Mouse (Mus musculus) kidney, adult 2 months (tissue): ENCODE results near the gene Parvg. TPM values are rescaled to one million over a fixed set of nuclear protein-coding genes. Genes with fewer than 3 reads are reported as not detected.
A peak's percentile ranks its signal among the peaks of the same experiment; 100 is the strongest.

Source experiments
- DNase-seq: peaks from one replicate; pipeline ENCODE4 v3.0.0; 2021
- H3K27ac ChIP-seq: fragments of 200-500 bp; 2 replicates; pipeline ENCODE4 v1.5.1; 2012; ENCODE audit warnings: low read depth, low read length, control low read depth, inconsistent platforms; ENCODE audit not compliant: insufficient read depth
- H3K27me3 ChIP-seq: fragments of 200-500 bp; replicated peaks from 2 replicates; pipeline ENCODE4 v1.6.1; 2012; ENCODE audit warnings: mild to moderate bottlenecking, moderate library complexity, low read length, inconsistent platforms; ENCODE audit not compliant: control insufficient read depth, insufficient read depth
- H3K36me3 ChIP-seq: fragments of 200-500 bp; 2 replicates; pipeline ENCODE4 v1.6.1; 2012; ENCODE audit warnings: mild to moderate bottlenecking, moderate library complexity, low read length, inconsistent platforms; ENCODE audit not compliant: control insufficient read depth, insufficient read depth
- H3K4me1 ChIP-seq: fragments of 200-500 bp; 2 replicates; pipeline ENCODE4 v1.6.1; 2011; ENCODE audit warnings: low read length; ENCODE audit not compliant: control insufficient read depth, insufficient read depth
- H3K4me3 ChIP-seq: fragments of 200-500 bp; 2 replicates; pipeline ENCODE4 v1.5.1; 2011; ENCODE audit warnings: mild to moderate bottlenecking, low read depth, low read length, control low read depth; ENCODE audit not compliant: insufficient read depth
- CTCF ChIP-seq: fragments of 200-500 bp; conservative IDR thresholded peaks from 2 replicates; pipeline ENCODE4 v1.5.1; 2011; ENCODE audit warnings: low read depth, mild to moderate bottlenecking, control low read depth, low read length, moderate library complexity, mixed read lengths; ENCODE audit not compliant: insufficient read depth, insufficient read length
- POLR2A ChIP-seq: fragments of 200-500 bp; IDR thresholded peaks from one replicate; pipeline ENCODE4 v1.6.1; 2011; ENCODE audit warnings: low read depth, low read length, control low read depth
- WGBS: fragments of 180-500 bp; shearing (Covaris S2); methylation state at CpG from one replicate; pipeline ENCODE4 v1.1.7; 2018; 5-methylcytosine and 5-hydroxymethylcytosine counted together
- polyA plus RNA-seq: library from polyadenylated mRNA; depleted of rRNA; stranded (reverse); fragments of >200 nt; gene quantifications from 2 replicates; pipeline ENCODE4 v1.2.3, GENCODE M21; 2012; rRNA removed

Gene Parvg
- 1.5 and 4.5 TPM in 2 replicates for polyA plus RNA-seq

DNA sequence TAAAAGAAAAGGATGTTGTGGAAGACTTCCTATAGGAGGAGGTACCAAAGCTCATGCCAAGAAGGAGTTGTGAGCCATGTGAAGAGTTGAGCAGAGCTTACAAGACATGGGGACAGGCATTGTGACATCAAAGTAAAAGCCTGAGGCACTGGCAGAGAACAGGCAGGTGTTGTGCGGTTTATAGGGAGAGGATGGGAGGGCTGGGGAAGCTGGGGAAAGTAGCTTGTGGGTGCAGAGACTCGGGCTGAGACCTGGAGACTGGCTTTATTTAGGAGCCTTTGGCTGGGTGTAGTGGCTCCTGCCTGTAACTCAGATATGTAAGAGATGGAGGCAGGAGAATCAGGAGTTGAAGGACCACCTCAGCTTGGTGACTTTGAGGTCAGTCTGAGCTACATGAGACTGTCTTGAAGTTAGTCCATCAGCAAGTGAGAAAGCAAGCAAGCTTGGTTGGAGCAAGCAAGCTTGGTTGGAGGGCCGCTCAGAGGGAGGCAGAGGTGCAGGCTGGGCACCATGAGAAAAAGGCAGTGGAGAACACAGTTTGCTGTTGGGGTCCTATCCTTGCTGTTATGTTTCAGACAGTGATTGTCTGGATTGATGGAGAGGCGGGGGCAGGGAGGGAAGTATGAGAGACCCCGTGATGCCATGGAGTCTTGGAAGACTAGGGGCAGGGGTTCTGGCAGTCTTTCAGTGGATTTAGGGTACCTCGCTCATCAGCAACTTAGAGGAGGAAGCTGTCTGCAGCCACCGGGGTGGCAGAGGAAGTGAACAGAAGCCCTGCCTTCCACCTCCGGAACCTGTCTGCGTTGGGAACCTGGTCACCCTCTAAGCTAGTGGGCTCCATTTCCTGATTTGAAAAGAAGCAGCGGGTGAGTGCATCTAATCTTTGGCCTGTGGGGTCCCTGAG lies at the start of gene Parvg:
Gene Parvg, plus strand, starts transcription at position 61 of the 904 bp plus-strand sequence.
- Histone ChIP-seq H3K27ac (no peak within 1 kb of the TSS), H3K4me3 (no peak within 1 kb of the TSS), H3K4me1 (no peaks in the 10 kb centered on the region), H3K27me3 (no peaks in the 10 kb centered on the region), H3K36me3 (no peaks in the 10 kb centered on the region)
- WGBS: 76% methylated on average over 10 of the region's 10 CpGs
- TF ChIP-seq CTCF (no peak), POLR2A (no peak)
- DNase-seq: no peak

DNA sequence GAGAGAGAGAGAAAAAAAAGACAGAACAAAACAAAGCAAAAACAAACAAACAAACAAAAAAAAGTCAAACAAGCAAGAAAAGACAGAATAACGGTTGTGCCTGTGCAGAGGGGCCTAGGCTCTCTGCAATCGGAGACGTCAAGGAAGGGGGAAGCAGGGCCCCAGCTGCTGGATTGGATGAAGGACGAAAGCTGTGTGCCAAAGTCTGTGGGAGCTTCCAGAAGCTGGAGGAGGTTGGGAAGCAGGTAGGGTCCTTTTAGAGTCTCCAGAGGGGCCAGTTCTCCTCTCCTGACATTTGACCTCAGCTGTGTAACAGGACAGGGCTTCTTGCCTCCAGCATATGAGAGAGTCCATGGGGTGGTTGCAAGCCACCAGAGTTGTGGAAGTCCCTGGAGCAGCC lies 47.8 kb upstream of the Parvg start:
- peaks cover 3% of the 10 kb centered on the region; the same call in 1 of the 2 replicates for H3K4me1 ChIP-seq
- WGBS: 77% methylated on average over 4 of the region's 4 CpGs
- H3K27ac ChIP-seq: no peak overlapping the region
- no peak for TF ChIP-seq CTCF
- TF ChIP-seq POLR2A: no peak
- DNase-seq: no peak
- H3K4me3 ChIP-seq: no peak overlapping the region
- no peaks in the 10 kb centered on the region for H3K36me3 ChIP-seq
- no peaks in the 10 kb centered on the region for H3K27me3 ChIP-seq

DNA sequence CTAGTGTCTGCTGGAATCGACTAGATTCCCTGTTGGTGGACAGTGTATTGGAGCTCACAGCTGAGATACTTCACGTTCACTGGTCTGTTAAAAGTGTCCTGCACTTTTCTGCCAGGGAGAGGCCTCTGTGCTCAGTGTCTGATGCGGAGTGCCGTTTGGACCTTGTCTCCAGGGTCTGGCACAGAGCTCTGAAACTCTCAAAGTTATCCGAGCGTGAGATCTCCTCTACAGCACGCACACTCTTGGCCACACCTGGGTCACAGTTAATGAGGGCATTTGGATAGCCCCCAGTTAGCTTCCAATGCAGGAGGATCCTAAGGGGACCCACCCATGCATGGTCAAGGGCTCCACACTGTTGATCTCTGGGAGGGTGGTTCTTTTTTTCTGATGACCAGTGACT lies 45.7 kb upstream of the Parvg start:
- no peak overlapping the region for H3K27ac ChIP-seq
- H3K4me1 ChIP-seq: peaks cover 3% of the 10 kb centered on the region; the same call in 1 of the 2 replicates
- H3K27me3 ChIP-seq: no peaks in the 10 kb centered on the region
- no peak overlapping the region for H3K4me3 ChIP-seq
- TF ChIP-seq CTCF: no peak
- no peak for TF ChIP-seq POLR2A
- 31% methylated on average over 7 of the region's 7 CpGs for WGBS
- peak; percentile 87 for DNase-seq
- H3K36me3 ChIP-seq: no peaks in the 10 kb centered on the region

DNA sequence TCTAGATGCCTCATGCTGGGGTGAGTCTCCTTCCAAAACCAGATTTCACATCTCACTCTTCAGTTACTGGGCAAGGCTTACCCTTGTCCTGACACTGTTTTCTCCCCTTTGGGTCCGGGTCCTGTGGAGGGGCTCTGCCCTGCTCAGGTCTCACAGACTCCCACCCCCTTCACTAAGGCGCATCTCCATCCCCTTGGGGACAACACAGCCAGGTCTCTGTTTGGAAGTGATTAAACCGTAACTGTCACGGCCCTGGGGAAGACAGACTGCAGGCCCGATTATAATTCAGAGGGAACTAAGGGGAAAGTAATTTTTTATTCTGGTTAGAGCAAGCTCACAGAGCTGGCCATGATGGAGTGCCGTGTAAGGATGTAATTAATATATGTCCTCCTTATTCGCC lies 45.2 kb upstream of the Parvg start:
- WGBS: 76% methylated on average over 7 of the region's 7 CpGs
- no peak overlapping the region for H3K27ac ChIP-seq
- peaks cover 3% of the 10 kb centered on the region; the same call in 1 of the 2 replicates for H3K4me1 ChIP-seq
- no peak for DNase-seq
- no peaks in the 10 kb centered on the region for H3K36me3 ChIP-seq
- no peaks in the 10 kb centered on the region for H3K27me3 ChIP-seq
- no peak overlapping the region for H3K4me3 ChIP-seq
- TF ChIP-seq POLR2A: no peak
- TF ChIP-seq CTCF: no peak

DNA sequence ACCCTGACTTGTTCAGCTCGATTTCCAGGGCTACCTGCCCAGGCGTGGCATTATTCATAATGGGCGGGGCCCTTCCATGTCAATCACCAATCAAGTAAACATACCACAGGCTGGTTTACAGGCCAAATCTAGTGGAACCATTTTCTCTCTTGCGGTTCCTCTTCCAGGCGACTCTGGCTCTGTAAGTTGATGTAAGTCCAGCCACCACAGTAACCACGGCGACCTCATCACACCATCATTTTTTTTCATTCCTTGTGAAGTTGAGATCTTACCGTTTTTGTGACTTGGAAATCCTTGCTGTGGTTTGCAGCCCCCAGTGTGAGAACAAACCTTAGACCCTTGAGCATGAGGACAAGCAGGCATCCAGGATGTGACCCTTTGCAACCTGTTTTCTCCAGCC lies 43.5 kb upstream of the Parvg start:
- Histone ChIP-seq H3K4me3 (no peak overlapping the region), H3K27ac (no peak overlapping the region), H3K36me3 (no peaks in the 10 kb centered on the region), H3K27me3 (no peaks in the 10 kb centered on the region), H3K4me1 (peaks cover 3% of the 10 kb centered on the region; the same call in 1 of the 2 replicates)
- TF ChIP-seq CTCF (no peak), POLR2A (no peak)
- no peak for DNase-seq
- WGBS: 67% methylated on average over 8 of the region's 8 CpGs

DNA sequence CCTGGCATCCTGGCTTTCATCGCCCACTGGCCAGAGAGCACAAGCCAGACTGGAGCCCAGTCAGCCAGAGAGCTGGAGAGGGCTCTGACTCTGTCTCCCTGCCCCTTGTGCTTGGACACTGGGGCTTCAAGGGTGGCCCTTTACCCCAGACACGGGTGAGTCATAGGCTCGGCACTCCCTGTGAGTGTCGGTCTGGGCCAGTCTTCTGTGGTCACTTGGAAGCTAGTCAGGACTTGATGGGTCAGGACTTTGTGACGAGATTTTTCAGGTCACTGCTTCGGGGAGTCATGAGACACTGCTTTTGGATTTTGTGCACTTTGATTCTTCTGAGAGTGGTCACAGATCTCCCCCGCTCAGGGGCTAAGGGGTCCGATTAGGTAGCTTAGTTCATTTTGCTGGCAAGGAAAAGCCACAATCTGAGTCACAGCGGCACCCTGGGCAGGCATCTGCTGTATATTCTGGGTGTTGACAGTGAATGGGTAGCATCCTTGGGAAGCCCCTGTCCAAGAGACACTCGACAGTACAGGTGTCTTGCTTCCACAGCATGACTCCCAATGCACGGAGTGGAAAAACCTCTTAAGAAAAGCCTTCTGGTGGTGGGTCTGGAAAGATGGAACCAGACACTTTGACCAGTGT lies 43.0 kb upstream of the Parvg start:
- WGBS: 56% methylated on average over 11 of the region's 11 CpGs
- no peak overlapping the region for H3K27ac ChIP-seq
- peaks cover 3% of the 10 kb centered on the region; the same call in 1 of the 2 replicates for H3K4me1 ChIP-seq
- H3K36me3 ChIP-seq: no peaks in the 10 kb centered on the region
- no peak for TF ChIP-seq CTCF
- TF ChIP-seq POLR2A: no peak
- H3K27me3 ChIP-seq: no peaks in the 10 kb centered on the region
- DNase-seq: peak; percentile 75
- no peak overlapping the region for H3K4me3 ChIP-seq
